Mouse (Mus musculus): ENCODE data around the gene Tprkb. TPM values are rescaled to one million over a fixed set of nuclear protein-coding genes. Genes with fewer than 3 reads are reported as not detected.

The Tprkb gene
- polyA plus RNA-seq, 1 experiment from 2014 or later = 26.7 TPM

DNA sequence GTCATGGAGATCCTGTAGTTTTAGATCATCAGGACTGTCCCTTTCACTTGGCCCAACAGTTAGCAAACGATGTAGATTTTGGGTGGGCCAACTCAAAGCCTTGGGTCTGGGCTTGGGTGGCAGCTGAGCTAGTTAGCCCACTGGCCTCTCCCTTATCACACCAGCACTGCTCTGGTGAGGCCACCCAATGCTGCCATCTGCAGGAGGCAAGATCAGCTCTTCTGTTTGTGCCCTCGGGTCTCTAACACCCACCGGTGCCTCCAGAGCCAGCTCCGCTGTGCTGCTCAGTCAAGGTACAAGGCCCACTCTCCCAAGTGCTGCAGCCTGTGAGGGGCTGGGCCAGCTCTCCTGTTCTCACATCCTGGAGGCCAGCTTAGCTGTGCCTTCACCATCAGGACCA is 55.0 kb downstream of the Tprkb start:
- DNase-seq = peak; percentile 40
- no peak overlapping the region for H3K4me2 ChIP-seq (ENCODE audit: low read depth, low read length)

DNA sequence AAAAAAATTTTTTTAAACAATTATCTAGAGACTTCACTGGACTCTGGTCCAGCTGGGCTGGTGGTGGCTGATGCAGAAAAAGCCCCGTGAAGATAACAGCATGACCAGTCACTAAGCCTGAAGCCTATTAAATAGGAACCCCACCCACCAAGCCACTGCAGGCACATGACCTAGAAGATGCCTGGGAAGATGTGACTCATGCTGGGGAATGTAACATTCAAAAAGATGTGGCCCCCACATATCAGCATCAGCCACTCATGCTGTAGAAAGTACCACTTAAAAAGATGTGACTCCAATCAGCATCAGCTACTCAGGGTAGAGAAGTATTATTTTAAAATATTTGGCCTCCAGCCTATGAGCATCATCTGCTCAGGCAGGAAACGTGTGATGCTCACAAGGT is 58.2 kb downstream of the Tprkb start:
- no peaks in the 10 kb centered on the region for H3K36me3 ChIP-seq (replicated peaks; ENCODE audit: insufficient read depth, low read length)
- TF ChIP-seq EP300 (IDR thresholded peaks at IDR 0.05; ENCODE audit: low read depth) (no peak), CTCF (IDR thresholded peaks at IDR 0.05; ENCODE audit: low read depth) (no peak)
- no peak overlapping the region for H3K4me3 ChIP-seq (ENCODE audit: low read depth, low read length)
- H3K4me2 ChIP-seq (ENCODE audit: low read depth, low read length) = no peak overlapping the region
- no peaks in the 10 kb centered on the region for H3K9me3 ChIP-seq (ENCODE audit: low read length)
- no peak overlapping the region for H3K27ac ChIP-seq (ENCODE audit: low read depth)
- 62% methylated on average over 2 of the region's 2 CpGs for WGBS (ENCODE audit: insufficient replicate concordance)
- H3K9ac ChIP-seq (replicated peaks) = no peak overlapping the region
- 0 out of 2 replicates have a peak, but pooled peaks cover 8% of the 10 kb centered on the region for H3K4me1 ChIP-seq (ENCODE audit: insufficient read depth)
- ATAC-seq (no peak), DNase-seq (no peak)
- no peaks in the 10 kb centered on the region for H3K27me3 ChIP-seq (ENCODE audit: insufficient read depth, low read length)

More for the DNA sequence above, 55.0 kb downstream of the Tprkb start:
- Histone ChIP-seq H3K4me1 (ENCODE audit: insufficient read depth) (0 out of 2 replicates have a peak, but pooled peaks cover 8% of the 10 kb centered on the region), H3K9me3 (ENCODE audit: low read length) (no peaks in the 10 kb centered on the region), H3K9ac (replicated peaks) (no peak overlapping the region), H3K36me3 (replicated peaks; ENCODE audit: insufficient read depth, low read length) (no peaks in the 10 kb centered on the region), H3K27me3 (ENCODE audit: insufficient read depth, low read length) (no peaks in the 10 kb centered on the region), H3K4me3 (ENCODE audit: low read depth, low read length) (no peak overlapping the region), H3K27ac (ENCODE audit: low read depth) (peak overlapping the region; percentile 44; the same call in 1 of the 2 replicates)
- 49% methylated on average over 4 of the region's 4 CpGs for WGBS (ENCODE audit: insufficient replicate concordance)
- no peak for TF ChIP-seq EP300 (IDR thresholded peaks at IDR 0.05; ENCODE audit: low read depth)
- TF ChIP-seq CTCF (IDR thresholded peaks at IDR 0.05; ENCODE audit: low read depth) = peak; percentile 55
- ATAC-seq = no peak

DNA sequence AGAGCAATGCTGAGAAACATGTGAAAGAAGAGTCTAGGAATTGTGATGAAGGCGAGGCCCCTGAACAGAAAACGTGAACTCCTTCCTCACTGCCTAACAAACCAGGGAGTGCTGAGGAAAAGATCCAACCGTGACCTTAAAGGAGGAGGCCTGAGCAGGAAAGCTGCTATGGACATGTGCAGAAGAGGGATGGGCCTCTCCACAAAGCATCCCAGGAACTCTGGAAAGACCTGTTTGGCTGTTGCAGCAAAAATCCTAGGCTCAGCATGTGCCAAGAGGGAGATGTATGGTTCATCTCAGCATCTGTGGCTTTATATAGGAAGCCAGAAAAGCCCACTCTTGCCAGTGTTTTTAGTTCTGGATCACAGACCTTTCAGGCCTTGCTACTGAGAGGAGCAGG is 61.0 kb downstream of the Tprkb start:
- no peak for TF ChIP-seq CTCF (IDR thresholded peaks at IDR 0.05; ENCODE audit: low read depth)
- no peak for TF ChIP-seq EP300 (IDR thresholded peaks at IDR 0.05; ENCODE audit: low read depth)
- no peak overlapping the region for H3K4me3 ChIP-seq (ENCODE audit: low read depth, low read length)
- no peaks in the 10 kb centered on the region for H3K9me3 ChIP-seq (ENCODE audit: low read length)
- H3K9ac ChIP-seq (replicated peaks) = no peak overlapping the region
- H3K4me2 ChIP-seq (ENCODE audit: low read depth, low read length) = no peak overlapping the region
- ATAC-seq (no peak), DNase-seq (no peak)
- no peak overlapping the region for H3K27ac ChIP-seq (ENCODE audit: low read depth)
- no peaks in the 10 kb centered on the region for H3K36me3 ChIP-seq (replicated peaks; ENCODE audit: insufficient read depth, low read length)
- no peaks in the 10 kb centered on the region for H3K27me3 ChIP-seq (ENCODE audit: insufficient read depth, low read length)
- H3K4me1 ChIP-seq (ENCODE audit: insufficient read depth) = no peaks in the 10 kb centered on the region
- WGBS (ENCODE audit: insufficient replicate concordance) = 79% methylated on average over 3 of the region's 3 CpGs

DNA sequence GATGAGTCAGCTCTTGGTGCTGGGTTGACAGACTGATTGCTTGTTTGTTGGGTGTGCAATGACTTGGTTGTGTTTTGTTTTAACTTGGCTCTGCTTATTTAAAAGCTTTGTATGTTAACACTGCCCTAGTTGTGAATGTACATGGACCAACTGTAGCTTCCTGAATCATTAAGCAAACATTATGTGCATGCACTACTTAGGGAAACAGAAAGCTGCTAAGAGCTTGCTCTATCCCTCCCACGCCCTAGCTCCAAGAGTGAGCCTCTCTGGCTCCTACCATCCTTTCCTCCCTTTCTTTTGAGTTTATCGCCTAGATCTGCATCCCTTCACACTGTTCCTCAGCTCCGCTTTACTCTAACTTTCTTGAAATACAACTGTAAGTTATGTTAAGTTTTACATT is 61.7 kb downstream of the Tprkb start:
- ATAC-seq (no peak), DNase-seq (no peak)
- 78% methylated on average over 3 of the region's 3 CpGs for WGBS (ENCODE audit: insufficient replicate concordance)
- Histone ChIP-seq H3K27ac (ENCODE audit: low read depth) (no peak overlapping the region), H3K27me3 (ENCODE audit: insufficient read depth, low read length) (no peaks in the 10 kb centered on the region), H3K4me1 (ENCODE audit: insufficient read depth) (no peaks in the 10 kb centered on the region), H3K4me2 (ENCODE audit: low read depth, low read length) (no peak overlapping the region), H3K36me3 (replicated peaks; ENCODE audit: insufficient read depth, low read length) (no peaks in the 10 kb centered on the region), H3K9me3 (ENCODE audit: low read length) (0 out of 2 replicates have a peak, but pooled peaks cover 1% of the 10 kb centered on the region), H3K9ac (replicated peaks) (no peak overlapping the region), H3K4me3 (ENCODE audit: low read depth, low read length) (no peak overlapping the region)
- TF ChIP-seq CTCF (IDR thresholded peaks at IDR 0.05; ENCODE audit: low read depth) (no peak), EP300 (IDR thresholded peaks at IDR 0.05; ENCODE audit: low read depth) (no peak)

DNA sequence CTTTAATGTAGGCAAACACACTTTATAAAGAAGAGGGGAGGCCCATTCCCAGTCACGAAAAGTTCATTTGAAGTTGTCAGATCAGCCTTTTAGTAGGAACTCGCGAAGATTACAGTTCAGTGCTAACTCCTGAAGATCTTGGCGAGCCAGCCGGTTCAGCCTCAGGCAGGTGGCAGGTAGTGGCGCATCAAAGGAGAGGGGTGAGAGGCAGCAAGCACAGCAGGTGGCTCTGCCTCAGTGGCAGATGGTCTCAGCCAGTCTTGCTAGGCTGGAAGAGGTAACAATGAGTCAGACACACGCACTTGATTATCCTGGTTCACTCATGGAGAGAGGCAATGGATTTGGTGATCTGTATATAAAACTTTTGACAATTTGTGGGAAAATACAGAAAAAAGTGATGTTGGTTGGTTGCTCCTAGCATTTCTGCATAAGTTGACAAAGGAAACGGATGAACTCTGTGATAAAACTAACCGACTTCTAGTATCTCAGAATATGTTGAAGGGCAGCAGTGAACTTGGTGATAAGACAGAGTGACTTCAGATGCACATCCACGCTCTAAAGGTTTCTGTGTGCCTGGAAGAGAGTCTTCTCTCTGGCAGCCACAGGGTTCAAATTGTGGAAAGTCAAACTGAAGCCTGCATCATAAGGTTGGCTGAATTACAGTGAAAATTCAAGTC is 63.4 kb downstream of the Tprkb start:
- H3K9ac ChIP-seq (replicated peaks) = no peak overlapping the region
- ATAC-seq = no peak
- 48% methylated on average over 10 of the region's 10 CpGs for WGBS (ENCODE audit: insufficient replicate concordance)

DNA sequence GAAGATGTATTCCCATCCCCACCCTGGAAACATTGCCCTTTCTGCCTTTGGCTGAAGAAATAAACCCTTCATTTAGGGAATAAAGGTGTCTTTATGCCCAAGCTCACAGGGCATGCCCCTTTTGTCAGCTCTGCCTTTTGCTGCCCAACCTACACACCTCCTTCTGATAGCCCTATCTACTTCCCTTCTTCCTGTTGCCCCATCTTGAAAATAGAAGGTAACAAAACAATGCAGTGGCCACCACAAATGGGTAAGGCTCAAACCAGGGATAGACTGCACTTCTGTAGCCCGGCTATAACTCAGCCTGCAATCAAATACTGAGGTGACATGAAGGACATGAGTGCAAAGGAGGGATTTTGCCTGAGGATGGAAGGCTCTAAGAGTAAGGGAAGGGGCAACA is 64.1 kb downstream of the Tprkb start:
- H3K4me1 ChIP-seq (ENCODE audit: insufficient read depth) = no peaks in the 10 kb centered on the region
- no peak overlapping the region for H3K4me2 ChIP-seq (ENCODE audit: low read depth, low read length)
- DNase-seq (no peak), ATAC-seq (no peak)
- 66% methylated on average over 1 of the region's 1 CpGs for WGBS (ENCODE audit: insufficient replicate concordance)
- H3K9me3 ChIP-seq (ENCODE audit: low read length) = peaks cover 4% of the 10 kb centered on the region; the same call in 1 of the 2 replicates
- no peak for TF ChIP-seq EP300 (IDR thresholded peaks at IDR 0.05; ENCODE audit: low read depth)
- TF ChIP-seq CTCF (IDR thresholded peaks at IDR 0.05; ENCODE audit: low read depth) = no peak
- no peak overlapping the region for H3K9ac ChIP-seq (replicated peaks)
- no peak overlapping the region for H3K27ac ChIP-seq (ENCODE audit: low read depth)
- no peak overlapping the region for H3K4me3 ChIP-seq (ENCODE audit: low read depth, low read length)
- no peaks in the 10 kb centered on the region for H3K36me3 ChIP-seq (replicated peaks; ENCODE audit: insufficient read depth, low read length)
- no peaks in the 10 kb centered on the region for H3K27me3 ChIP-seq (ENCODE audit: insufficient read depth, low read length)

More for the DNA sequence above, 63.4 kb downstream of the Tprkb start:
- TF ChIP-seq CTCF (IDR thresholded peaks at IDR 0.05; ENCODE audit: low read depth) (no peak), EP300 (IDR thresholded peaks at IDR 0.05; ENCODE audit: low read depth) (0 out of 2 replicates have a peak, but pooled peaks have one; percentile 20)
- H3K4me3 ChIP-seq (ENCODE audit: low read depth, low read length) = no peak overlapping the region
- H3K4me2 ChIP-seq (ENCODE audit: low read depth, low read length) = no peak overlapping the region
- DNase-seq = no peak
- no peak overlapping the region for H3K27ac ChIP-seq (ENCODE audit: low read depth)
- H3K4me1 ChIP-seq (ENCODE audit: insufficient read depth) = no peaks in the 10 kb centered on the region
- no peaks in the 10 kb centered on the region for H3K27me3 ChIP-seq (ENCODE audit: insufficient read depth, low read length)
- H3K36me3 ChIP-seq (replicated peaks; ENCODE audit: insufficient read depth, low read length) = no peaks in the 10 kb centered on the region
- peaks cover 4% of the 10 kb centered on the region; the same call in 1 of the 2 replicates for H3K9me3 ChIP-seq (ENCODE audit: low read length)

All from liver, postnatal 0 days (tissue).